Mouse (Mus musculus) E14TG2a.4 (cell line): ENCODE results near the gene Prrc2b.

Experiments
- H3K27me3 ChIP-seq: 2 replicates; pipeline ENCODE4 v1.6.1; 2014; ENCODE audit warnings: low read length, control low read depth; ENCODE audit not compliant: insufficient read depth
- H3K36me3 ChIP-seq: 2 replicates; pipeline ENCODE4 v1.6.1; 2014; ENCODE audit warnings: low read length, control low read depth; ENCODE audit not compliant: insufficient read depth
- H3K4me1 ChIP-seq: replicated peaks from 2 replicates; pipeline ENCODE4 v1.6.1; 2014; ENCODE audit warnings: low read depth, low read length, control low read depth
- H3K4me3 ChIP-seq: replicated peaks from 2 replicates; pipeline ENCODE4 v1.5.1; 2014; ENCODE audit warnings: mild to moderate bottlenecking, low read length
- H3K9me3 ChIP-seq: 2 replicates; pipeline ENCODE4 v1.6.1; 2014; ENCODE audit warnings: low read length, control low read depth
- CTCF ChIP-seq: conservative IDR thresholded peaks from 2 replicates; pipeline ENCODE4 v1.5.1; 2014; ENCODE audit warnings: low read length
- NANOG ChIP-seq: IDR thresholded peaks from 2 replicates; pipeline ENCODE4 v1.6.1; 2014; ENCODE audit warnings: borderline replicate concordance, low read length, mixed read lengths
- POU5F1 ChIP-seq: IDR thresholded peaks from 2 replicates; pipeline ENCODE4 v1.6.1; 2014; ENCODE audit warnings: low read length, borderline replicate concordance

The Prrc2b gene

GRCm38 (mm10) chr2:32211689-32212088 lies 60.8 kb downstream of the Prrc2b start:
- no peaks in the 10 kb centered on the region for H3K27me3 ChIP-seq
- H3K4me3 ChIP-seq, result no peak overlapping the region
- peaks cover 60% of the 10 kb centered on the region for H3K4me1 ChIP-seq
- peaks cover 100% of the 10 kb centered on the region for H3K36me3 ChIP-seq
- TF ChIP-seq CTCF (no peak), POU5F1 (no peak), NANOG (no peak)
- no peaks in the 10 kb centered on the region for H3K9me3 ChIP-seq

DNA sequence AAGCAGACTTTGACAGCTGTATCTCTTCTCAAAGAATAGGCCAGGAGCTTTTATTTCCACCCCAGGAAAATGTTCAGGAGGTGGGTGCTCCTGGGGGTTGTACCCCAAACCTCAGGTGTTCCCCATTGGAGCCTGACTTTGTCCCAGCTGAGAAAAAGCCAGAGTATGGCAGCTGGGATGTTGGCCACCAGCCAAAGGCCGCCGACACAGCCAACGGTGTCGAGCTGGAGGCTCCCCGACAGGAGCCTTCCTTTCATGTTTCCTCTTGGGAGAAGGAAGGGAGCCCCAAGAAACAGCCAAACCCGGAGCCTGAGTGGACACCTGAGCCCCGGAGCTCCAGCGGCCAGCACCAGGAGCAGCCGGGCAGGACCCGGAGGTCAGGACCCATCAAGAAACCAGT lies 62.1 kb downstream of the Prrc2b start:
- peaks cover 100% of the 10 kb centered on the region for H3K36me3 ChIP-seq
- TF ChIP-seq CTCF, result no peak
- no peak for TF ChIP-seq NANOG
- TF ChIP-seq POU5F1, result no peak
- H3K4me1 ChIP-seq, result peaks cover 63% of the 10 kb centered on the region
- no peaks in the 10 kb centered on the region for H3K9me3 ChIP-seq
- H3K4me3 ChIP-seq, result peak overlapping the region; percentile 58
- no peaks in the 10 kb centered on the region for H3K27me3 ChIP-seq

GRCm38 (mm10) chr2:32215576-32215975 lies 64.7 kb downstream of the Prrc2b start:
- no peak overlapping the region for H3K4me3 ChIP-seq
- H3K36me3 ChIP-seq, result peaks cover 100% of the 10 kb centered on the region
- peaks cover 89% of the 10 kb centered on the region for H3K4me1 ChIP-seq
- no peaks in the 10 kb centered on the region for H3K9me3 ChIP-seq
- no peaks in the 10 kb centered on the region for H3K27me3 ChIP-seq
- no peak for TF ChIP-seq POU5F1
- TF ChIP-seq CTCF, result no peak
- no peak for TF ChIP-seq NANOG

DNA sequence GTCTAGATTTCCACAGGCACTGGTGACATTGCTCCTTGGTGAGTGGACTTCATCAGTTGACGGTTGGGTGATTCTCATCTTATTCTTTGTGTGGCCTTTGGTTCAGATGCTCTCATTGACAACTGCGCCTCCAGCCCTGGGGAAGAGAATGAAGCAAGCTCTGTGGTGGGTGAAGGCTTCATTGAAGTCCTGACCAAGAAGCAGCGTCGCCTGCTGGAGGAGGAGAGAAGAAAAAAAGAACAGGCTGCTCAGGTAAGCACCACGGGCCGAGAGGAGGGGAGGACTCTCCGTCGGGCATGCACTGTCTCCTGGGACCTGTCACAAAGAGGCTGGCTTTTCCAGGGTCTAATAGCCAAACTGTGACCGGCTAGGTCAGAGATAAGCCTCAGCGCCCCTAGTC lies 65.6 kb downstream of the Prrc2b start:
- peaks cover 100% of the 10 kb centered on the region for H3K36me3 ChIP-seq
- no peaks in the 10 kb centered on the region for H3K9me3 ChIP-seq
- H3K4me3 ChIP-seq, result no peak overlapping the region
- TF ChIP-seq NANOG (no peak), POU5F1 (no peak)
- H3K4me1 ChIP-seq, result peaks cover 91% of the 10 kb centered on the region
- no peaks in the 10 kb centered on the region for H3K27me3 ChIP-seq

GRCm38 (mm10) chr2:32217656-32218055 lies 66.8 kb downstream of the Prrc2b start:
- Histone ChIP-seq H3K27me3 (no peaks in the 10 kb centered on the region), H3K36me3 (peaks cover 100% of the 10 kb centered on the region), H3K9me3 (no peaks in the 10 kb centered on the region), H3K4me3 (no peak overlapping the region), H3K4me1 (peaks cover 79% of the 10 kb centered on the region)
- no peak for TF ChIP-seq POU5F1
- TF ChIP-seq NANOG, result no peak
- no peak for TF ChIP-seq CTCF

DNA sequence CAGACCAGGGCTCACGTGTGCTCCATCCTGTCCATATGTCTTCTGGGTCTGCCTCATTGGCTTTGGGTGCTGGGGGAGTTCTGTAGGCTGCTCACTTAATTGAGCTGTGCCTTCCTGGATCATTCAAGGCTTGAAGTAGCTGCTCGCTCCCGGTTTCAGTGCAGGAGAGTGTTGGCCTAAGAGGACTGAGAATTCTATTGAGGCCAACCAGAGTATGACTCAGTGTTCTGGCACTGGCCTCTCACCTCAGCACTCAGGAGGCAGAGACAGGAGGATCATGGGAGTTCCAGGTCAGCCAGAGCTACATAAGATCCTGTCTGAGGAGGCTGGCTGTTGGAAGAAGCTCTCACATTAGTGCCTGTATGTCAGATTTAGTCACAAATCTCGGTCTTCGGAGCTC lies 67.2 kb downstream of the Prrc2b start:
- Histone ChIP-seq H3K27me3 (no peaks in the 10 kb centered on the region), H3K4me3 (no peak overlapping the region), H3K36me3 (peaks cover 100% of the 10 kb centered on the region), H3K9me3 (no peaks in the 10 kb centered on the region), H3K4me1 (peaks cover 75% of the 10 kb centered on the region)
- no peak for TF ChIP-seq NANOG
- TF ChIP-seq POU5F1, result no peak
- no peak for TF ChIP-seq CTCF

- peak overlapping the region; percentile 43 for H3K4me3 ChIP-seq
- no peaks in the 10 kb centered on the region for H3K9me3 ChIP-seq
- TF ChIP-seq POU5F1, result no peak
- TF ChIP-seq CTCF, result no peak
- TF ChIP-seq NANOG, result no peak
- no peaks in the 10 kb centered on the region for H3K27me3 ChIP-seq
- peaks cover 68% of the 10 kb centered on the region for H3K4me1 ChIP-seq
- peaks cover 100% of the 10 kb centered on the region for H3K36me3 ChIP-seq
Observed at GRCm38 (mm10) chr2:32218541-32219334, 67.9 kb downstream of the Prrc2b start.

GRCm38 (mm10) chr2:32219501-32219900 lies 68.6 kb downstream of the Prrc2b start:
- no peak for TF ChIP-seq POU5F1
- no peak for TF ChIP-seq CTCF
- no peak for TF ChIP-seq NANOG
- peak overlapping the region; percentile 43 for H3K4me3 ChIP-seq
- peaks cover 64% of the 10 kb centered on the region for H3K4me1 ChIP-seq
- no peaks in the 10 kb centered on the region for H3K9me3 ChIP-seq
- H3K27me3 ChIP-seq, result no peaks in the 10 kb centered on the region
- peaks cover 100% of the 10 kb centered on the region for H3K36me3 ChIP-seq

DNA sequence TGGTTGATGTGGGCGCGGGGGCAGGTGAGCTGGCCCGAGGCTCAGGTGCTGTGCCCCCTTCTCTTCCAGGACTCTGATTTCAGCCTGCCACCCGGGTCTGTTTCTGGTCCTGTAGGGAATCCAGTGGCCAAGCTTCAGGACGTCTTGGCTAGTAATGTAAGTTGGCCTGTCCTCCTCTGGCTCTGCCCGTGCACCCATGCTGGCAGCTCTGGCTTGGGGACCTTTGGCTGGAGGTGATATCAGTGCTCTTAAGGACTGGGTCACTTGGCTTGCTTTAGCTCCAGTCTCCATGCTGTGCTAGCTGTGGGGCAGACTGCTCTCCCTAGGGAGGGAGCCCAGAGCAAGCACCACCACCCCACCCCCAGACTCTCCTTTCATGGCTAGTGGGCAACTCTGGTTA lies 69.1 kb downstream of the Prrc2b start:
- Histone ChIP-seq H3K36me3 (peaks cover 100% of the 10 kb centered on the region), H3K4me1 (peaks cover 61% of the 10 kb centered on the region), H3K27me3 (no peaks in the 10 kb centered on the region), H3K4me3 (no peak overlapping the region), H3K9me3 (no peaks in the 10 kb centered on the region)
- TF ChIP-seq CTCF (no peak), NANOG (no peak), POU5F1 (no peak)

GRCm38 (mm10) chr2:32220969-32221368 lies 70.1 kb downstream of the Prrc2b start:
- no peak for TF ChIP-seq POU5F1
- TF ChIP-seq NANOG, result no peak
- TF ChIP-seq CTCF, result no peak
- H3K36me3 ChIP-seq, result peaks cover 100% of the 10 kb centered on the region
- no peaks in the 10 kb centered on the region for H3K9me3 ChIP-seq

More at GRCm38 (mm10) chr2:32220969-32221368, 70.1 kb downstream of the Prrc2b start:
- Histone ChIP-seq H3K4me3 (no peak overlapping the region), H3K4me1 (peaks cover 58% of the 10 kb centered on the region), H3K27me3 (no peaks in the 10 kb centered on the region)
